Mouse (Mus musculus) forebrain, embryonic 11.5 days (tissue): ENCODE data around the gene Olfr368. TPM values are rescaled to one million over a fixed set of nuclear protein-coding genes. Genes with fewer than 3 reads are reported as not detected.

Experiments used
- ATAC-seq: fragments of 200-750 bp; cut with Nextera tagmentation; replicated peaks from 2 replicates; pipeline ENCODE4 v1.8.0; 2017; ENCODE audit warnings: moderate TSS enrichment; ENCODE audit not compliant: low FRiP score
- DNase-seq: peaks from one replicate; pipeline ENCODE4 v3.0.0-alpha.2; 2017; ENCODE audit warnings: low spot score
- H3K27ac ChIP-seq: fragments of 300-500 bp; sonication (generic); 2 replicates; pipeline ENCODE4 v1.5.1; 2014; ENCODE audit warnings: low read depth, low read length
- H3K27me3 ChIP-seq: fragments of 300-500 bp; sonication (generic); 2 replicates; pipeline ENCODE4 v1.6.1; 2014; ENCODE audit warnings: mild to moderate bottlenecking, low read length, mixed read lengths; ENCODE audit not compliant: control insufficient read depth, insufficient read depth
- H3K36me3 ChIP-seq: fragments of 300-500 bp; sonication (generic); 2 replicates; pipeline ENCODE4 v1.6.1; 2014; ENCODE audit warnings: mild to moderate bottlenecking, low read length, moderate library complexity, mixed read lengths; ENCODE audit not compliant: control insufficient read depth, insufficient read depth
- H3K4me1 ChIP-seq: fragments of 300-500 bp; sonication (generic); replicated peaks from 2 replicates; pipeline ENCODE4 v1.6.1; 2014; ENCODE audit warnings: low read length, mixed read lengths; ENCODE audit not compliant: control insufficient read depth, insufficient read depth
- H3K4me2 ChIP-seq: fragments of 300-500 bp; sonication (generic); 2 replicates; pipeline ENCODE4 v1.6.1; 2014; ENCODE audit warnings: low read depth, mild to moderate bottlenecking, low read length, moderate library complexity, mixed read lengths; ENCODE audit not compliant: severe bottlenecking
- H3K4me3 ChIP-seq: fragments of 300-500 bp; sonication (generic); 2 replicates; pipeline ENCODE4 v1.5.1; 2014; ENCODE audit warnings: low read depth, low read length
- H3K9ac ChIP-seq: fragments of 300-500 bp; sonication (generic); 2 replicates; pipeline ENCODE4 v1.6.1; 2014; ENCODE audit warnings: low read length
- H3K9me3 ChIP-seq: fragments of 300-500 bp; sonication (generic); 2 replicates; pipeline ENCODE4 v1.6.1; 2016; ENCODE audit warnings: low read length, mixed read lengths; ENCODE audit not compliant: control insufficient read depth
- WGBS: fragments of 180-500 bp; shearing (Covaris S2); extraction: QIAGEN DNeasy Blood & Tissue Kit; methylation state at CpG from one replicate; pipeline ENCODE4 v1.1.7; 2014; 5-methylcytosine and 5-hydroxymethylcytosine counted together
- polyA plus RNA-seq: library from polyadenylated mRNA; unstranded; fragments of >200 nt; fragmentation: Nextera tagmentation; extraction: Ambion mirVana; gene quantifications from 2 replicates; pipeline ENCODE4 v1.2.1, GENCODE M21; 2014

Olfr368 gene
- polyA plus RNA-seq, 1 experiment from 2014 or later = not detected

DNA sequence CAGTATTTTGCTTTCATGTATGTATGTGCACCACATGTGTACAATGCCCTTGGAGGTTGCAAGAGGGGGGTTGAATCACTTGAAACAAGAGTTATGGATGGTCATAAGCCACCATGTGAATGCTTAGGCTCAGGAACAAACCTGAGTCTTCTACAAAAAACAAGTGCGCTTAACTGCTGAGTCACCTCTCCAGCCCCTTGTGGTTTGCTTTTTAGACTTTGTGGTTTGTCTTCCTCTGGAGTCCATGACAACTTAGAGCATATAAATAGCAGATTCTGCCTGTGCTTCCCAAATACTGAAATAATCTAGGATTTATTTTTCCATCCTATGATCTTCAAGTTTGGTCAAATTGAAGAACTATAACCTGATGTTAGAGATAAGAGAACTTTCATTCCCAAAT is 49.7 kb downstream of the Olfr368 start:
- Histone ChIP-seq H3K4me3 (no peak overlapping the region), H3K27ac (no peak overlapping the region), H3K36me3 (peaks cover 2% of the 10 kb centered on the region; the same call in 1 of the 2 replicates), H3K27me3 (no peaks in the 10 kb centered on the region), H3K4me1 (no peaks in the 10 kb centered on the region), H3K9me3 (no peaks in the 10 kb centered on the region), H3K9ac (no peak overlapping the region), H3K4me2 (no peak overlapping the region)
- DNase-seq = no peak
- no peak for ATAC-seq
- WGBS = 100% methylated on average over 1 of the region's 1 CpGs

DNA sequence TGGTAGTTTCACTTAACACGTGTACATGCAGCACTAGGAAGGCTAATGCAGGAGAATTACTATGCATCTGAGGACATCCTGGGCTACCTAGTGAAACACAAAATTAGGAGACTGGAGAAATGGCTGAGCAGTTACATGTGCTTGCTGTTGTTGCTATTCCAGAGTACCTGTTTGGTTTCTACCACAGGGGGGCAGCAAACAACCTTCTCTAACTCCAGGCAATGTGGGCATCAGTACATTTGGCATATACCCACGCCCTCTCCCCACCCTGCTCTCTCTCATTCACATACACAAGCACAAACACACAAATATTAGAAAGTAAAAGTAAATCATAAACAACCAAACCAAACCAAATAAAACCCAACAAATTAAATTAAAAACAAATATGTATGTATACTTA is 53.9 kb downstream of the Olfr368 start:
- no peaks in the 10 kb centered on the region for H3K9me3 ChIP-seq
- ATAC-seq (0 out of 2 replicates have a peak, but pooled peaks have one; percentile 27), DNase-seq (peak; percentile 64)
- H3K27ac ChIP-seq = no peak overlapping the region
- H3K4me2 ChIP-seq = no peak overlapping the region
- H3K27me3 ChIP-seq = no peaks in the 10 kb centered on the region
- WGBS = 76% methylated on average over 2 of the region's 2 CpGs
- H3K4me1 ChIP-seq = no peaks in the 10 kb centered on the region
- no peak overlapping the region for H3K4me3 ChIP-seq
- peaks cover 2% of the 10 kb centered on the region; the same call in 1 of the 2 replicates for H3K36me3 ChIP-seq
- no peak overlapping the region for H3K9ac ChIP-seq

Other genes with a start within 250 kb of the Olfr368 start
- not detected in 2 replicates for gene Olfr361, start 237.2 kb upstream of the Olfr368 start, polyA plus RNA-seq
- gene Olfr362, start 208.6 kb upstream of the Olfr368 start, polyA plus RNA-seq = not detected in 2 replicates
- gene Olfr364-ps1, start 187.2 kb upstream of the Olfr368 start, polyA plus RNA-seq = not detected in 2 replicates
- gene Olfr365, start 138.3 kb upstream of the Olfr368 start, polyA plus RNA-seq = not detected in 2 replicates
- not detected in 2 replicates for gene Olfr366, start 114.9 kb upstream of the Olfr368 start, polyA plus RNA-seq
- 65.0 and 71.7 TPM in 2 replicates for gene Pdcl, start 32.8 kb downstream of the Olfr368 start, polyA plus RNA-seq
- 26.7 and 31.1 TPM in 2 replicates for gene Rc3h2, start 96.4 kb downstream of the Olfr368 start, polyA plus RNA-seq
- gene Zbtb26, start 116.6 kb downstream of the Olfr368 start, polyA plus RNA-seq = 13.3 and 15.4 TPM in 2 replicates
- gene Zbtb6, start 116.7 kb downstream of the Olfr368 start, polyA plus RNA-seq = 8.0 and 8.5 TPM in 2 replicates
- 49.4 and 57.5 TPM in 2 replicates for gene Rabgap1, start 116.8 kb downstream of the Olfr368 start, polyA plus RNA-seq
- 2.8 and 3.4 TPM in 2 replicates for gene Gpr21, start 189.8 kb downstream of the Olfr368 start, polyA plus RNA-seq